Mouse (Mus musculus) lung, embryonic 16.5 days (tissue): ENCODE results near the gene Cemip. TPM values are rescaled to one million over a fixed set of nuclear protein-coding genes. Genes with fewer than 3 reads are reported as not detected.
A peak's percentile ranks its signal among the peaks of the same experiment; 100 is the strongest.

Source experiments
- ATAC-seq: fragments of 200-750 bp; cut with Nextera tagmentation; 2 replicates; pipeline ENCODE4 v1.8.0; 2017; ENCODE audit warnings: low read depth, mild to moderate bottlenecking, moderate library complexity
- H3K27ac ChIP-seq: fragments of 300-500 bp; sonication (generic); 2 replicates; pipeline ENCODE4 v1.5.1; 2014; ENCODE audit warnings: mild to moderate bottlenecking, control low read depth, low read length
- H3K27me3 ChIP-seq: fragments of 300-500 bp; sonication (generic); 2 replicates; pipeline ENCODE4 v1.6.1; 2014; ENCODE audit warnings: low read depth, low read length, mixed read lengths; ENCODE audit not compliant: control insufficient read depth, insufficient read depth
- H3K36me3 ChIP-seq: fragments of 300-500 bp; sonication (generic); 2 replicates; pipeline ENCODE4 v1.6.1; 2014; ENCODE audit warnings: low read length; ENCODE audit not compliant: control insufficient read depth, insufficient read depth
- H3K4me1 ChIP-seq: fragments of 300-500 bp; sonication (generic); replicated peaks from 2 replicates; pipeline ENCODE4 v1.6.1; 2014; ENCODE audit warnings: low read length, mixed read lengths; ENCODE audit not compliant: control insufficient read depth, insufficient read depth
- H3K4me2 ChIP-seq: fragments of 300-500 bp; sonication (generic); 2 replicates; pipeline ENCODE4 v1.6.1; 2014; ENCODE audit warnings: low read depth, low read length, control low read depth
- H3K4me3 ChIP-seq: fragments of 300-500 bp; sonication (generic); 2 replicates; pipeline ENCODE4 v1.5.1; 2014; ENCODE audit warnings: mild to moderate bottlenecking, low read length, control low read depth
- H3K9ac ChIP-seq: fragments of 300-500 bp; sonication (generic); 2 replicates; pipeline ENCODE4 v1.6.1; 2014; ENCODE audit warnings: low read length, control low read depth
- H3K9me3 ChIP-seq: fragments of 300-500 bp; sonication (generic); 2 replicates; pipeline ENCODE4 v1.6.1; 2016; ENCODE audit warnings: low read length; ENCODE audit not compliant: control insufficient read depth
- WGBS: fragments of 180-500 bp; shearing (Covaris S2); extraction: QIAGEN DNeasy Blood & Tissue Kit; methylation state at CpG from one replicate; pipeline ENCODE4 v1.1.7; 2014; 5-methylcytosine and 5-hydroxymethylcytosine counted together
- polyA plus RNA-seq: library from polyadenylated mRNA; unstranded; fragments of >200 nt; fragmentation: Nextera tagmentation; extraction: Ambion mirVana; gene quantifications from 2 replicates; pipeline ENCODE4 v1.2.1, GENCODE M21; 2015

Gene Cemip
- polyA plus RNA-seq, 1 experiment from 2014 or later: 1.4 TPM

- no peaks in the 10 kb centered on the region for H3K27me3 ChIP-seq
- no peaks in the 10 kb centered on the region for H3K9me3 ChIP-seq
- H3K4me2 ChIP-seq: no peak overlapping the region
- no peak for ATAC-seq
- no peak overlapping the region for H3K9ac ChIP-seq
- no peaks in the 10 kb centered on the region for H3K4me1 ChIP-seq
- H3K27ac ChIP-seq: no peak overlapping the region
- 89% methylated on average over 1 of the region's 1 CpGs for WGBS
- no peak overlapping the region for H3K4me3 ChIP-seq
- no peaks in the 10 kb centered on the region for H3K36me3 ChIP-seq
Measured at GRCm38 (mm10) chr7:83994348-83994747, 92.0 kb downstream of the Cemip start.

GRCm38 (mm10) chr7:83989294-83989693 is 97.0 kb downstream of the Cemip start:
- Histone ChIP-seq H3K4me1 (no peaks in the 10 kb centered on the region), H3K9ac (no peak overlapping the region), H3K9me3 (no peaks in the 10 kb centered on the region), H3K36me3 (no peaks in the 10 kb centered on the region), H3K27me3 (no peaks in the 10 kb centered on the region), H3K27ac (no peak overlapping the region), H3K4me3 (no peak overlapping the region), H3K4me2 (no peak overlapping the region)
- WGBS: 94% methylated on average over 4 of the region's 4 CpGs
- no peak for ATAC-seq

DNA sequence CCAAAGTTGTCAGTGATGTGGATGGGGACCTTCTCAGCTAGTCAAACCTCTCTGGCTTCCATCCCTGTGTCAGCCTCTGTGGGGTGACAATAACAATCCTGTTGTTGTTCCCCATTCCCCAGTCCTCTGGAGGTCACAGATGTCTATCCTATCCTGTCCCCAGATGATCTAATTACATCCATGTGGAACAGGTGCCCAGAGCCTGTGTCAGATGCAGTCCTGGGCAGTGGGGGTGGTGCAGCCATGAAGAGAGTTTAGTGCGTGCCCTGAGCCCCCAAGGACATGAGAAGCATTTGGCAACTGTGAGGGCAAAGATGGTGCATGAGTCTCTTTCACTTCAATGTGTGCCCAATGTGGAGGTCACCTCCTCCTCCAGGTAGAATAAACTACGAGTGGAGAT is 100.6 kb downstream of the Cemip start:
- WGBS: 72% methylated on average over 2 of the region's 2 CpGs
- no peak overlapping the region for H3K27ac ChIP-seq
- H3K9ac ChIP-seq: no peak overlapping the region

GRCm38 (mm10) chr7:83982566-83982965 is 103.7 kb downstream of the Cemip start:
- no peak overlapping the region for H3K9ac ChIP-seq
- WGBS: 38% methylated on average over 2 of the region's 2 CpGs
- peak; percentile 66 for ATAC-seq

More for the DNA sequence above, 100.6 kb downstream of the Cemip start:
- no peak overlapping the region for H3K4me3 ChIP-seq
- H3K36me3 ChIP-seq: no peaks in the 10 kb centered on the region
- H3K9me3 ChIP-seq: no peaks in the 10 kb centered on the region
- H3K4me2 ChIP-seq: no peak overlapping the region
- H3K4me1 ChIP-seq: 0 out of 2 replicates have a peak, but pooled peaks cover 2% of the 10 kb centered on the region
- ATAC-seq: no peak
- no peaks in the 10 kb centered on the region for H3K27me3 ChIP-seq

DNA sequence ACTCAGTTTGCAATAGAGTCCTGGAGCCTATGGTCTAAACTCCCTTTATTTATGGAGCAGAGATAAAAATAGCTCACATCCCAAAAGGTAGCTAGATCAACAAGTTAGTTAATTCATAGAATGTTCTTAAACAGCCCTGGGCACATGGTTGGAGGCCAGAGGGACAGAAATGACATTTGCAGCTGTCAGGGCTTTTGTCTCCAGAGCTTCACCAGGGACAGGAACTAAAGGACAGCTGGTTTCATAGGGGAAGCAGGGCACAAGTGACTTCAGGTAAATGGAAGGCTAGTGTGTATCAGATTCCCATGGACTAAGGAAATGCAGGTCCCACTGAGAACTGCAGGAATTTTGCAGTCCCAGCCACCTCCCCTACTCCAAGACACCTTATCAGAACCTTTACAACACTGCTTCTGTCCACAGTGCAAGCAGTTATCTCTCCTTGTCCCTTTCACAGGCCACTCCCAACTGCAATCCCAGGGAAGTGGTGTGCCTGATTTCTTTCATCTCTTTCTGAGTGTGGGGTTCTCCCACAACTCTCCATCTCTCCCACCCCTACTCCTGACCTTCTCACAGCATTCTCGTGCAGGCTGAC is 107.3 kb downstream of the Cemip start:
- no peaks in the 10 kb centered on the region for H3K36me3 ChIP-seq
- H3K4me1 ChIP-seq: 0 out of 2 replicates have a peak, but pooled peaks cover 2% of the 10 kb centered on the region
- no peak overlapping the region for H3K4me2 ChIP-seq
- no peak overlapping the region for H3K27ac ChIP-seq
- no peaks in the 10 kb centered on the region for H3K9me3 ChIP-seq
- 35% methylated on average over 1 of the region's 1 CpGs for WGBS
- no peaks in the 10 kb centered on the region for H3K27me3 ChIP-seq
- H3K9ac ChIP-seq: no peak overlapping the region
- H3K4me3 ChIP-seq: no peak overlapping the region
- ATAC-seq: no peak

More at GRCm38 (mm10) chr7:83982566-83982965, 103.7 kb downstream of the Cemip start:
- H3K4me3 ChIP-seq: no peak overlapping the region
- H3K4me2 ChIP-seq: no peak overlapping the region
- 0 out of 2 replicates have a peak, but pooled peaks cover 2% of the 10 kb centered on the region for H3K4me1 ChIP-seq
- no peaks in the 10 kb centered on the region for H3K9me3 ChIP-seq
- 0 out of 2 replicates have a peak overlapping the region, but pooled peaks have one; percentile 9 for H3K27ac ChIP-seq
- H3K36me3 ChIP-seq: no peaks in the 10 kb centered on the region
- H3K27me3 ChIP-seq: no peaks in the 10 kb centered on the region

DNA sequence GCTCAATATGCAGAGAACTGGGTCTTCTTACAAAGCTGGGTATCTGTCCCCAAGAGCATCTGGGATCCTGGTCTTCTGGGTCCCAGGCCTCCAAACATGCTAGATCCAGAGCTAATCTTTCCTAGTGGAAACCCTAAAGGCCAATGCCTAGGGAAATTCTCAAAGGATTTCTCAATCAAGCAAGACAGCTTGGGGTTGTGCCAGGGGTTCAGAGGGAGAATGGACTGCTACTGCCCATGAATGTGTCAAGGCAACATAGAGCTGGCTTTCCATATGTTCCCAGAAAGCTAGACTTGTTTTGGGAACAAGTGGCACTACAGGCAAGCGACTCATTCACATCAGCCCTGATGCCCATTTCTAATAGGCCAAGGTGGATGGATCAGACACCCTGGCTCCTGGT is 107.9 kb downstream of the Cemip start:
- Histone ChIP-seq H3K27ac (no peak overlapping the region), H3K4me3 (no peak overlapping the region), H3K4me2 (no peak overlapping the region), H3K4me1 (peaks cover 2% of the 10 kb centered on the region; the same call in 1 of the 2 replicates), H3K9ac (no peak overlapping the region), H3K27me3 (no peaks in the 10 kb centered on the region), H3K9me3 (no peaks in the 10 kb centered on the region), H3K36me3 (no peaks in the 10 kb centered on the region)
- ATAC-seq: no peak
- WGBS: 79% methylated on average over 1 of the region's 1 CpGs

GRCm38 (mm10) chr7:83976413-83976958 is 109.8 kb downstream of the Cemip start:
- H3K4me1 ChIP-seq: peaks cover 6% of the 10 kb centered on the region; the same call in 1 of the 2 replicates
- H3K36me3 ChIP-seq: no peaks in the 10 kb centered on the region
- H3K27ac ChIP-seq: no peak overlapping the region
- ATAC-seq: no peak
- H3K4me2 ChIP-seq: no peak overlapping the region
- H3K4me3 ChIP-seq: no peak overlapping the region
- no peak overlapping the region for H3K9ac ChIP-seq
- WGBS: 78% methylated on average over 6 of the region's 6 CpGs
- H3K27me3 ChIP-seq: no peaks in the 10 kb centered on the region
- no peaks in the 10 kb centered on the region for H3K9me3 ChIP-seq

DNA sequence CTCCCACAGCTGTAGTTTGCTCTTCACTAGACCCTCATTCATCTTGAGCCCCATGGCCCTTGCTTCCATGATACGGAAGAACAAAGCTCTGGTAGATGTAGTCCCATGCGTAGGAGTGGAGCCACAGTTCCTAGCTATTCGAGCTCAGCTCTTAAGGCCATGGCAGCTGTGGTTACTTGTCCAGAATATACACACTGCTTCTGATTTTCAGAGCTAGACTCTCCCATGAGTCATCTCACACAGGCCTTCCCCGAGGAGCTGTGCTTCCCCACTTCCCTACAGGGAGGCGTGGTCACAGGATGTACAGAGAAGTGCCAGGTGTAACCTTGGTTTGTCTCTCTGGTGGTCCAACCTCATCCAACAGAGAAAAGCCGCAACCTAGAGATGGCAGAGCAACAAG is 111.0 kb downstream of the Cemip start:
- no peak for ATAC-seq
- H3K4me3 ChIP-seq: no peak overlapping the region
- H3K4me1 ChIP-seq: peaks cover 6% of the 10 kb centered on the region; the same call in 1 of the 2 replicates
- no peaks in the 10 kb centered on the region for H3K9me3 ChIP-seq
- H3K9ac ChIP-seq: no peak overlapping the region
- WGBS: 75% methylated on average over 6 of the region's 6 CpGs
- no peaks in the 10 kb centered on the region for H3K27me3 ChIP-seq
- H3K36me3 ChIP-seq: no peaks in the 10 kb centered on the region
- H3K27ac ChIP-seq: no peak overlapping the region
- no peak overlapping the region for H3K4me2 ChIP-seq

DNA sequence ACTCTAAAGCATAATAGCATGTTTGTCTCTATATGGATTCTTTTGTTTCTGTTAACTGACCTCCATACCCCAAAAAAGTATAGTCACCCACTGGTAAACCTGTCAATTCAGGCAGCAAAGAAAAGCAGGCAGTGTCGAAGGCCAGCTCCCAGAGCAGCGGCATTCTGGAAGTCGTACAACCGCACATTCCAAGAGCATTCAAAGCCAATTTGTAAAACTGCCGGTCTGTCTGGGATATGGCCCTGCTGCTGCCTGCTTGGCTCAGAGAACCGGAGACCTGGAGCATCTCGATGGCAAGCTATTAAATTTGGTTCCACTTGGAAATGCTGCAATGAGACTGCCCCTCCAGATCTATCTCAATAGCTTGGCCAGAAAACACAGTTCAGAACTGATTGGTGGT is 113.8 kb downstream of the Cemip start:
- no peak overlapping the region for H3K9ac ChIP-seq
- ATAC-seq: peak; percentile 87
- peaks cover 6% of the 10 kb centered on the region; the same call in 1 of the 2 replicates for H3K4me1 ChIP-seq
- no peak overlapping the region for H3K4me3 ChIP-seq
- no peaks in the 10 kb centered on the region for H3K27me3 ChIP-seq
- no peak overlapping the region for H3K4me2 ChIP-seq
- H3K36me3 ChIP-seq: no peaks in the 10 kb centered on the region
- peak overlapping the region; percentile 12; the same call in 1 of the 2 replicates for H3K27ac ChIP-seq
- H3K9me3 ChIP-seq: no peaks in the 10 kb centered on the region
- WGBS: 48% methylated on average over 7 of the region's 7 CpGs
